Mouse (Mus musculus) thymus, adult 2 months (tissue): Measurements from ENCODE around the gene Ncln. TPM values are rescaled to one million over a fixed set of nuclear protein-coding genes. Genes with fewer than 3 reads are reported as not detected.
A peak's percentile ranks its signal among the peaks of the same experiment; 100 is the strongest.

Source experiments
- DNase-seq: peaks from one replicate; pipeline ENCODE4 v3.0.0; 2021
- H3K27ac ChIP-seq: fragments of 200-500 bp; 2 replicates; pipeline ENCODE4 v1.5.1; 2012; ENCODE audit warnings: low read length, control low read depth; ENCODE audit not compliant: control insufficient read depth, insufficient read depth
- H3K27me3 ChIP-seq: fragments of 200-500 bp; 2 replicates; pipeline ENCODE4 v1.6.1; 2012; ENCODE audit warnings: mild to moderate bottlenecking, low read length, moderate library complexity, mixed read lengths; ENCODE audit not compliant: control insufficient read depth, insufficient read depth
- H3K36me3 ChIP-seq: fragments of 200-500 bp; 2 replicates; pipeline ENCODE4 v1.6.1; 2012; ENCODE audit warnings: mild to moderate bottlenecking, low read length, moderate library complexity; ENCODE audit not compliant: control insufficient read depth, insufficient read depth
- H3K4me1 ChIP-seq: fragments of 200-500 bp; replicated peaks from 2 replicates; pipeline ENCODE4 v1.6.1; 2012; ENCODE audit warnings: low read length; ENCODE audit not compliant: control insufficient read depth, insufficient read depth
- H3K4me3 ChIP-seq: fragments of 200-500 bp; 2 replicates; pipeline ENCODE4 v1.5.1; 2012; ENCODE audit warnings: mild to moderate bottlenecking, low read length, control low read depth, moderate library complexity; ENCODE audit not compliant: control insufficient read depth, insufficient read depth
- CTCF ChIP-seq: fragments of 200-500 bp; IDR thresholded peaks from 2 replicates; pipeline ENCODE4 v1.5.1; 2012; ENCODE audit warnings: mild to moderate bottlenecking, control low read depth, low read length, moderate library complexity, borderline replicate concordance; ENCODE audit not compliant: control insufficient read depth, poor library complexity, insufficient read depth; ENCODE audit errors: extremely low read depth
- POLR2A ChIP-seq: fragments of 200-500 bp; IDR thresholded peaks from 2 replicates; pipeline ENCODE4 v1.6.1; 2012; ENCODE audit warnings: mild to moderate bottlenecking, low read length, control low read depth, moderate library complexity; ENCODE audit not compliant: control insufficient read depth, poor library complexity, insufficient read depth; ENCODE audit errors: extremely low read depth
- WGBS: fragments of 180-500 bp; shearing (Covaris S2); methylation state at CpG from one replicate; pipeline ENCODE4 v1.1.7; 2018; 5-methylcytosine and 5-hydroxymethylcytosine counted together
- polyA plus RNA-seq: library from polyadenylated mRNA; depleted of rRNA; stranded (reverse); fragments of >200 nt; gene quantifications from 2 replicates; pipeline ENCODE4 v1.2.3, GENCODE M21; 2012

Gene Ncln
- polyA plus RNA-seq, 1 experiment: 337 TPM

DNA sequence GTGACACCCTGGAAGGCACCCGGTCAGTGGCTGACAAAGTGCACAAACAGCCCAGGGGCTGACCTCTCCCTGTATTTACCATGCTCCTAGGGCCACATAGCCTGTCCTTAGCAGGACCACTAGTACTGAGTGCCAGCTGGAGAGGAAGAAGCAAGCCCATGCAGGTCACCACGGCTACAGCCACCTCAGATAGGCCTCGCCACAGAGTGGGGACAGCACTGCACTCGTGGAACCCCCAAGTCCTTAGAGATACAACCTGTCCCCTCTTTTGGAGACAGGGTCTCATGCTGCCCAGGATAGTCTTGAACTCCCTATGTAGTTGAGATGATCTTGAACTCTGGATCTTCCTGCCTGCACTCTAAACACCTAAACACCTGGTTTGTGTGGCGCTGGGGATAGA, 45.2 kb upstream of the Ncln start:
- no peaks in the 10 kb centered on the region for H3K27me3 ChIP-seq
- 75% methylated on average over 5 of the region's 5 CpGs for WGBS
- H3K4me1 ChIP-seq: peaks cover 44% of the 10 kb centered on the region
- DNase-seq: no peak
- H3K27ac ChIP-seq: no peak overlapping the region
- TF ChIP-seq CTCF: no peak
- no peak for TF ChIP-seq POLR2A
- H3K36me3 ChIP-seq: no peaks in the 10 kb centered on the region
- H3K4me3 ChIP-seq: no peak overlapping the region

DNA sequence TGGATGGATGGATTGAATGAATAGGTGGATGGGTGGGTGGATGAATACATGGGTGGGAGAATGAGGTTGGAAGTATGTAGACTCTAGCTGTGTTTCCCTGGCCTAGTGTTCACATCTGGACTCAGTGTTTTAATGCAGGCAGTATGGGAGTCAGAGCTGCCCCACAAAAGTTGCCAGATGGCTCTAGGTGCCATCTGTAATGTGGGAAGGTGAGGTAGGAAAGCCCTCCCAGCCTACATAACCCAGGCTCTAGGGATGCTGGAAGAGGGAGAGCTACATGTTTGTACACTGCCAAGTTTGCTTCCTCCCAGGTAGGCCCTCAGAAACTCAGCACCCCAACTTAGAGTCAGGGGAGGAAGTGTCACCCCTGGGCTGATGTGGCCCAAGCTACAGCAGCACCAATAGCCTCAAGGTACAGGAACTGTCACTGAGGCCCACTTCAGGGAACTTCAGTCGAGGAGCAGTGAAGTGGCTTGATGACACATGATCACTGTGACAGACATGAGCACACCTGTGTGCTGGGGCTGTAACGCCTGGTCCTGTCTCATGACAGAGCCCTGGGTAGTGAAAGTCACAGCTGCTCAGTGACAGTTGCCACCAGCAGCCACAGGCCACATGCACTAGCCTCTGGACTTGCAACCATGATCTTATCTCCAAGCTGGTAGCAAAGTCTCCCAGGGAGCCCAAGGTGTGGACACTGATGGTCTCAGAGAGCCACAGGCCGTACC, 42.3 kb upstream of the Ncln start:
- H3K27ac ChIP-seq: no peak overlapping the region
- H3K4me1 ChIP-seq: peaks cover 34% of the 10 kb centered on the region
- no peak for DNase-seq
- 40% methylated on average over 3 of the region's 3 CpGs for WGBS
- no peaks in the 10 kb centered on the region for H3K36me3 ChIP-seq
- no peaks in the 10 kb centered on the region for H3K27me3 ChIP-seq
- no peak overlapping the region for H3K4me3 ChIP-seq
- TF ChIP-seq CTCF (no peak), POLR2A (no peak)

DNA sequence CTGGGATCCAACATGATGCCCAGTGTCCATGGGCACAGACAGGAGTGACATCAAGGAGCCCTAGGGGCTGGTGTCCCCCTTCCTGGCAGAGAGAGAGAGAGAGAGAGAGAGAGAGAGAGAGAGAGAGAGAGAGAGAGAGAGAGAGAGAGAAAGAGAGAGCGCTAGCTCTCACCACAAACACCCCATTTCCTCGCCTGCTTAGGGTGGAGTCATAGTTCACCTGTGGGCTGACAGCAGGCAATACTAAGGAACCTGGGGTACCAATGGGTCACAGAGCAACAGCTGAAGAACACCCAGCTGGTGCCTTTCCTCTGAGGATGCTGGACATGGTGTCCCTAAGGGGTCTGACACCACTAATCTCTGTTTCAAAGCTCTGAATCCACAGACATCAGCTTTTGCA, 41.2 kb upstream of the Ncln start:
- Histone ChIP-seq H3K27me3 (no peaks in the 10 kb centered on the region), H3K4me3 (no peak overlapping the region), H3K4me1 (peaks cover 23% of the 10 kb centered on the region), H3K36me3 (no peaks in the 10 kb centered on the region), H3K27ac (no peak overlapping the region)
- 52% methylated on average over 2 of the region's 2 CpGs for WGBS
- TF ChIP-seq CTCF: no peak
- TF ChIP-seq POLR2A: no peak
- DNase-seq: no peak

DNA sequence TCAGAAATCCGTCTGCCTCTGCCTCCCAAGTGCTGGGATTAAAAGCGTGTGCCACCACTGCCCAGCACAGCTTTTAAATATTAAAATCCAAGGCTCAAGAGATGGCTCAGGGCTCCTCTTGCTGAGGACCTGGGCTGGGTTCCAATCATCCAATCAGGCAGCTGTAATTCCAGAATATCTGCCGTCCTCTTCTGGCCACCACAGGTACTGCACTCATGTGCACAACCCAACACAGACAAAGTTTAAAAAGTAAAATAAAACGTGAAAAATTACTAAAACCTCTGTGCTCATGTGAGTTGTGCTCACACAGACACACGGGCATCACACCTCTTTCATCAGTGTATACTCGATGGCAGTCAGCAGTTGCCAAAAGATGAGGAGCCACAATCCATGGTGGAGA, 40.5 kb upstream of the Ncln start:
- WGBS: 87% methylated on average over 6 of the region's 6 CpGs
- TF ChIP-seq CTCF: no peak
- TF ChIP-seq POLR2A: no peak
- Histone ChIP-seq H3K36me3 (no peaks in the 10 kb centered on the region), H3K4me3 (no peak overlapping the region), H3K27me3 (no peaks in the 10 kb centered on the region), H3K4me1 (peaks cover 19% of the 10 kb centered on the region), H3K27ac (no peak overlapping the region)
- no peak for DNase-seq

DNA sequence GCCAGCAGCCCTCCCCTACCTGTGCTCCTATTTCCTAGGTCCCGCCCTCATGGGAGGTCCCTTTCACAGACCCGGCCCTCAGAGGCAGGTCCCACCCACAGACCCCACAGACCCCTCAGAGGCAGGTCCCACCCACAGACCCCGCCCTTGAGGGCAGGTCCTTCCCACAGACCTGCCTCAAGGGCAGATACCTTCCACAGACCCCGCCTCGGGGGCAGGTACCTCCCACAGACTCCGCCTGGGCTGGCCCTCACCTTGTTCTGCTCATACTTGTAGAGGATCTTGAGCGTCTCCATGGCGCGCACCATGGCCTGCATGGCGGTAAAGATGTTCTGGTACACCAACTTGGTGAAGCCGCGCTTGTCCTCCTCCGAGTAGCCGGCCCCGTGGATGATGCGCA, 38.6 kb upstream of the Ncln start:
- WGBS: 92% methylated on average over 16 of the region's 16 CpGs
- Histone ChIP-seq H3K4me3 (no peak overlapping the region), H3K36me3 (peaks cover 12% of the 10 kb centered on the region), H3K27ac (no peak overlapping the region), H3K27me3 (no peaks in the 10 kb centered on the region), H3K4me1 (peaks cover 17% of the 10 kb centered on the region)
- DNase-seq: no peak
- no peak for TF ChIP-seq CTCF
- no peak for TF ChIP-seq POLR2A

DNA sequence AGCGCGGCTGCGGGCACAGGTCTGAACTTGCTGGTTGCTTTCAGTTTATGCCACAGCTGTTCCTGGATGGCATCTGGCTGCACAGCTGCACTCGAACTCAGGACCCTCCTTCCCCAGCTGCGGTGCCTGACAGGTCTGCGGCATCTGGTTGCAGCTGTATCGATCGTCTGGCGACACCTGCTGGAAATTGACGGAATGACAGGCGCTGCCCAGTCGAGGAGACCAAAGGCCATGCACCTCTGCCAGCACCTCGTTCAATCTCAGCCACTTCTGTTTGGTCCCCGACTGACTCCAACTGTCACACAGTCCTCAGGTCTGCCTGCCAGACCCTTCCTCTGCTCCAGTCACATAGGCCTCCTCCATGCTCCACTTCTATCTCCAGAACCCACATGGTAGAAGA, 30.6 kb upstream of the Ncln start:
- H3K27ac ChIP-seq: no peak overlapping the region
- no peaks in the 10 kb centered on the region; the same call in 1 of the 2 replicates for H3K27me3 ChIP-seq
- WGBS: 10% methylated on average over 14 of the region's 14 CpGs
- peaks cover 13% of the 10 kb centered on the region for H3K36me3 ChIP-seq
- TF ChIP-seq POLR2A (no peak), CTCF (peak; percentile 94)
- H3K4me1 ChIP-seq: peaks cover 10% of the 10 kb centered on the region; the same call in 1 of the 2 replicates
- peak; percentile 89 for DNase-seq
- no peak overlapping the region for H3K4me3 ChIP-seq

DNA sequence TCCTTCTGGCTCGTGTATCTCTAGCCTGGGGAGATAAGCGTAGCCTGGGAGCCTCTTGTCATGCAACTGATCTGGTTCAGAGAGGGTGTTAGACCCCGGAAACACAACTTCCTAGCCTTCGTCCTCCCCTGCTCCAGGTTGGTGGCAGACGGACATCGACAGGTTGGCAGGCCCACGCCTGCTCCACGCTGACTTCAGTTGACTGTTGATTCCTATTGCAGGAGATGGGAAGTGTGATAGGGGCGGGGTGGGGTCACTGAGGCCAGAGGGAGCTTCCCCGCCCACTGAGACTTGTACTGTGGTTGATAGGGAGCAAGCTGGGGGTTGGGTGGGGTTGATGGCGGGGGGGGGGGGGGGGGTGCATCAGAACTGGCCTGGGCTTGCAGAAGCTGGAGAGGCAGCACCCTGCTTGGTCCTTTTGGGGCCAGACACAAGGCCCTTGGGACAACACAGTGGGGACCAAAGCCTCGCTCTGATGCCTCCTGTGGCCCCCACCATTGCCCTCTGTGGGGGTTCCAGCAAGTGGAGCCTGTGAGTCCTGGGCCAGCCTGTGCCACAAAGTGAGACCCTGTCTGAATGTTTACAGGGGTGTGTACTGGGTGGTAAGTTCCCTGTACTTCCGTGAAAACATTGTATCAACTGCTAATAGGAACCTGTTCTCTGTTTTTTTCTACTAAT, 29.0 kb upstream of the Ncln start:
- Histone ChIP-seq H3K27ac (no peak overlapping the region), H3K4me1 (peaks cover 10% of the 10 kb centered on the region; the same call in 1 of the 2 replicates)

More for the DNA sequence above, 29.0 kb upstream of the Ncln start:
- Histone ChIP-seq H3K27me3 (no peaks in the 10 kb centered on the region; the same call in 1 of the 2 replicates), H3K4me3 (no peak overlapping the region), H3K36me3 (peaks cover 4% of the 10 kb centered on the region)
- TF ChIP-seq CTCF: no peak
- TF ChIP-seq POLR2A: no peak
- no peak for DNase-seq
- 45% methylated on average over 13 of the region's 13 CpGs for WGBS
